Mouse (Mus musculus): ENCODE measurements at regions not wholly inside any gene's neighbourhood (a gene's known extent, or its start where the extent isn't known, plus 50 kb on each side); places are given as distances from the start of the nearest gene placed in this dataset.

DNA sequence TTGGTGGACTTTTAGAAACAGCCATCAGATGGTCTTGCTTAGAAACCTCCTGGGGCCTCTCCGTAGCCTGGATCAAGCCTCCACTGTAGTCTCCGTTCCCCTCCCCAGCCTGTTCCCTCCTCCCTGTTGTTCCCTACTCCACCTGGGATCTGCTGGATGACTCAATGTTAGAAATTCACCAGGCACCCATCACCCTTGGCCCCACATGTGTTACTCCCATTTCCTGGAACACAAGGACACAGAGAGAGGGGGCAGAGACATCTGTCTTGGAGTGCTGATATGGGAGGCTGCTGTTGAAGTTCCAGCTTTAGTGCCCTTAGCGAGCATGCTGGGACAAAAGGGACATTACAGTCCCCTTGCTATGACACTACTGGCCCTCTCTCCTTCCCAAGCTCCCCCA lies 60.1 kb downstream of the Pja1 start:
- TF ChIP-seq CTCF (IDR thresholded peaks at IDR 0.05; ENCODE audit: borderline replicate concordance, control insufficient read depth, extremely low read depth, insufficient read depth, low read length, poor library complexity) (no peak), POLR2A (IDR thresholded peaks at IDR 0.05; ENCODE audit: control insufficient read depth, extremely low read depth, insufficient read depth, low read length, poor library complexity) (no peak)
